Mouse (Mus musculus) stomach, embryonic 15.5 days (tissue): ENCODE measurements around the gene C2cd2. TPM values are rescaled to one million over a fixed set of nuclear protein-coding genes. Genes with fewer than 3 reads are reported as not detected.

ENCODE experiments used
- ATAC-seq: fragments of 200-750 bp; cut with Nextera tagmentation; 2 replicates; pipeline ENCODE4 v1.8.0; 2017; ENCODE audit warnings: low read depth, moderate number of reproducible peaks, moderate TSS enrichment; ENCODE audit not compliant: insufficient read depth, low FRiP score
- H3K27ac ChIP-seq: fragments of 300-500 bp; sonication (generic); 2 replicates; pipeline ENCODE4 v1.5.1; 2015; ENCODE audit warnings: mild to moderate bottlenecking, inconsistent platforms
- H3K27me3 ChIP-seq: fragments of 300-500 bp; sonication (generic); replicated peaks from 2 replicates; pipeline ENCODE4 v1.6.1; 2015; ENCODE audit warnings: inconsistent platforms
- H3K36me3 ChIP-seq: fragments of 300-500 bp; sonication (generic); 2 replicates; pipeline ENCODE4 v1.6.1; 2015; ENCODE audit warnings: inconsistent platforms
- H3K4me1 ChIP-seq: fragments of 300-500 bp; sonication (generic); 2 replicates; pipeline ENCODE4 v1.6.1; 2015; ENCODE audit warnings: inconsistent platforms
- H3K4me2 ChIP-seq: fragments of 300-500 bp; sonication (generic); 2 replicates; pipeline ENCODE4 v1.6.1; 2015; ENCODE audit warnings: mild to moderate bottlenecking, inconsistent platforms
- H3K4me3 ChIP-seq: fragments of 300-500 bp; sonication (generic); replicated peaks from 2 replicates; pipeline ENCODE4 v1.5.1; 2015; ENCODE audit warnings: inconsistent platforms
- H3K9ac ChIP-seq: fragments of 300-500 bp; sonication (generic); 2 replicates; pipeline ENCODE4 v1.6.1; 2015; ENCODE audit warnings: inconsistent platforms
- H3K9me3 ChIP-seq: fragments of 300-500 bp; sonication (generic); 2 replicates; pipeline ENCODE4 v1.6.1; 2016; ENCODE audit warnings: inconsistent platforms
- WGBS: fragments of 180-500 bp; shearing (Covaris S2); methylation state at CpG from one replicate; pipeline ENCODE4 v1.1.7; 2015; 5-methylcytosine and 5-hydroxymethylcytosine counted together
- microRNA-seq: library from miRNA; unstranded; fragments of <30 nt; microRNA quantifications from one replicate; pipeline ENCODE4, GENCODE M21; 2016
- polyA plus RNA-seq: library from polyadenylated mRNA; unstranded; fragments of >200 nt; fragmentation: Nextera tagmentation; extraction: Ambion mirVana; gene quantifications from 2 replicates; pipeline ENCODE4 v1.2.1, GENCODE M21; 2015

Gene C2cd2
- polyA plus RNA-seq, 1 experiment from 2014 or later: 17.4 TPM

DNA sequence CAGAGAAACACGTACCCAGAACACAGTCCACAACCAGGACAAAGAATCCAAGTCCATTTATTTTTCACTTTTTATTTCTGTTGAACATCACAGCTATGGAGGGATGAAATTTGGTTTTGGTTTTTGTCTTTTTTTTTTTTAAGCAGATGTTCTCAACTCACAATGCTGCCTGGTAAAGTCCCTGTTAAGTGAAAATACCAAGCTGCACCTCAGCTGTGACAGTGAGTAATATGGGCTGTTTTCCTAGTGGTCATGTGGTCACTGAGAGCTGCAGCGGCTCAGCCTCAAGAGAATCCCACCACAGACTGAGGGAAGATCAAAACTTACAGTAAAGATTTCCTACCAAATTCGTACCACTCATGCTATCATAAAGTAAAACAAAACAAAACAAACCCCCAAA is 130.2 kb downstream of the C2cd2 start:
- Histone ChIP-seq H3K27ac (no peak overlapping the region), H3K4me2 (no peak overlapping the region), H3K27me3 (no peaks in the 10 kb centered on the region), H3K4me1 (no peaks in the 10 kb centered on the region), H3K9me3 (no peaks in the 10 kb centered on the region), H3K9ac (no peak overlapping the region), H3K4me3 (no peak overlapping the region), H3K36me3 (peaks cover 41% of the 10 kb centered on the region)
- no peak for ATAC-seq
- 80% methylated on average over 3 of the region's 3 CpGs for WGBS

DNA sequence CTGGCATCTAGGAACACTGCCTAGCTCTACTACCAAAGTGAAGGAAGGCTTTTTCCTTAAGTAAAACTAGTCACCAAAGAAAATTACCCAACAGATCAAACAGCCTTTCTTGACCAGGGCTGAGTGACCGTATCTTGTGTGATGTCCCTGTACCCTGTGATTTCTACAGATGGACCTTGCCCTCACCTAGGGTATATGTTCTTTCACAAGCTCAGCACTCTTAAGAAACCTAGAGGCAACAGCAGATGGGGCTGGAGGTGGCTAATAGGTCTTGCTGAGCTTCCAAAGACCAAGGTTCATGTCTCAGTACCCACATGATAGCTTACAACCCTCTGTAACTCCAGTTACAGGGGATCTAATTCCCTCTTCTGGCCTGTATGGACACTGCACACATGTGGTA is 134.2 kb downstream of the C2cd2 start:
- Histone ChIP-seq H3K4me1 (no peaks in the 10 kb centered on the region), H3K27me3 (no peaks in the 10 kb centered on the region), H3K9me3 (no peaks in the 10 kb centered on the region), H3K9ac (no peak overlapping the region), H3K4me2 (no peak overlapping the region), H3K36me3 (peaks cover 32% of the 10 kb centered on the region), H3K4me3 (no peak overlapping the region), H3K27ac (no peak overlapping the region)
- no peak for ATAC-seq
- 94% methylated on average over 1 of the region's 1 CpGs for WGBS

DNA sequence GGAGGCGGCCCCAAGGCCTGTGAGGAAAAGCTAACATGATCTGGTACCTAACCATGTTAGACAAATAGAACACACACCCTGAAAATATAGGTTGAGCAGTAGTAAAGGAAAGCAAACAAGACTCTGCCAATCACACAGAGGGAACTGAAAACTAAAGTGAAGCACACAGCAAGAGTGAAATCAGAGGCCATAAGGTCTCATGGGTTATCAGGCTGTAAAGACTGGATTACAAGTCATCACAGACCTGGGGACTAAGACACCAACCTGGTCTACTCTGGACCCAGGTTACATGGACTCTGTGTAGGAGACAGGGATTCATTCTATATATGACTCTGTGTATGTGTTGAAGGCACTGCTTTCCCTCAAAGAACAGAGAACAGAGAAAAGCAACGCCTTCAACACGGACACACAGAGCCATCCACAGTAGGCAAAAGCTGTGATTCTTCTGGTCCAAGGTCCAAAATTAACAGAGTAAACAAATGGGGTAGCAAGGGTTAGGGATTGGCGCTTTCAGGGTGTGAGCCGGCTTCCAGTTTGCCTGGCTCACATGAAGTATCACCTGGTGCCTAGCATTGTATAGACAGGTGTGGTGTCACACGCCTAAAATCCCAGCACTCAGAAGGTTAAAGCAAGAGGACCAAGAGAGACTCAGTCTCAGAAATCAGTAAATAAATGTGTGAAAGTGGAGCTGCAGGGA is 138.9 kb downstream of the C2cd2 start:
- ATAC-seq: 0 out of 2 replicates have a peak, but pooled peaks have one; percentile 43
- Histone ChIP-seq H3K27me3 (no peaks in the 10 kb centered on the region), H3K9me3 (no peaks in the 10 kb centered on the region), H3K27ac (no peak overlapping the region), H3K4me1 (no peaks in the 10 kb centered on the region), H3K4me3 (no peak overlapping the region), H3K9ac (no peak overlapping the region), H3K36me3 (peaks cover 24% of the 10 kb centered on the region; the same call in 1 of the 2 replicates), H3K4me2 (no peak overlapping the region)
- WGBS: 80% methylated on average over 6 of the region's 6 CpGs

DNA sequence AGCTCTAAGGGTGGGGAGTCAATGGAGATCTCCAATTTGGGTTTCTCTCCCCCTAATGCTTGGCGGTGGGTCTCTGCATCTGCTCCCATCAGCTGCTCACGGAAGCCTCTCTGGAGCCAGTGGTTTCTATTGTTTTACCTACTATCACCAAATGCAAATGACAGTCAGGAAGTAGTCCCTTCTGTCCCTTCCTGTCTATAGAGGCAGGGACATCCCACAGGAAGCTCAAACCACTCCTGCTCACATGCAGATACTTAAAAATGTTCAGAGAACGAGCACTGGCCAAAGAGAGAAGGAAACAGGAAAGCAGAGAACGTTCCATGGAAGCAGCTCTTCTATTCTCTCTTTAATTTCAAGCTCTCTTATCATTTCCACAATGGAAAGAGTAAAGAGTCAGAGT is 142.9 kb downstream of the C2cd2 start:
- ATAC-seq: no peak
- Histone ChIP-seq H3K4me1 (no peaks in the 10 kb centered on the region), H3K9me3 (no peaks in the 10 kb centered on the region), H3K4me2 (no peak overlapping the region), H3K27me3 (no peaks in the 10 kb centered on the region), H3K27ac (no peak overlapping the region; the same call in 1 of the 2 replicates), H3K9ac (no peak overlapping the region), H3K36me3 (peaks cover 33% of the 10 kb centered on the region), H3K4me3 (no peak overlapping the region)
- 84% methylated on average over 4 of the region's 4 CpGs for WGBS

DNA sequence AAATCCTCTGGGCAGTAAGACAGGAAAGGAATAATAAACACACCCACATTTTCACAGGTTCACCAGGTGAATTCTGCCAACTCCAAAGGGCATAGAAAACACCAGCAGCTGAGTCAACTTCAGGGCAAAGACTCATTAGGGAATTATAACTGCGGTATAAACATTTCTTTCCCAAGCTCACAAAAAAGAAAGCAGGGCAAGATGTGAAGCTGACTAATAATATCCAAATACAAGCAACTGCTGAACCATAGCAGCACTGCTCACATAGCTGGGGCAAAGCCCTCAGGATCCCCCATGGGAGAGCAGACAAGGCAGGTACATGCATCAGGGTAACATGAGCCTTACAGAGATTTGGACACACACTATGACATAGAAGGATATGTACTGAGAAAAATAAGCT is 145.0 kb downstream of the C2cd2 start:
- ATAC-seq: no peak
- H3K27ac ChIP-seq: no peak overlapping the region
- 85% methylated on average over 1 of the region's 1 CpGs for WGBS
- H3K9me3 ChIP-seq: no peaks in the 10 kb centered on the region
- H3K4me2 ChIP-seq: no peak overlapping the region
- H3K4me1 ChIP-seq: no peaks in the 10 kb centered on the region
- no peak overlapping the region for H3K9ac ChIP-seq
- no peaks in the 10 kb centered on the region for H3K27me3 ChIP-seq
- H3K36me3 ChIP-seq: peaks cover 42% of the 10 kb centered on the region
- H3K4me3 ChIP-seq: no peak overlapping the region

DNA sequence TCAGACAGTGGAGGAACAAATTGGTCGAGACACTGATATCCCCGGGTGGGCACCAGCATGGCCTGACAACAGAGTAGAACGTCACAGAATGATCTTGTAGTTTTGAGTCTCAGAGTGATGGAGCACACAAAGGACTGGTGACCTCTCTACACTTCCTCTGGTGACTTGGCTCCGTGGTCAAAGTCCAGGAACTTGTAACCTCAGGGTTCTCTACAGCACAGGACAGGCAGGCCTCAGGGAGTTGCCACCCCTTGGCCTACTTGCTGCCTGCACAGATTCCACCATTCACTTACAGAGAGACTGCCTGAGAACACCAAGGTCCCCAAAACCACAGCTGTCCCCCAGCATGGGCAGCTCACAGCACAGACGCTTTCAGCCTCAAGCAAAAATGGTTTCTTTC is 147.1 kb downstream of the C2cd2 start:
- 84% methylated on average over 5 of the region's 5 CpGs for WGBS
- no peaks in the 10 kb centered on the region for H3K9me3 ChIP-seq
- H3K27me3 ChIP-seq: no peaks in the 10 kb centered on the region
- no peak overlapping the region for H3K4me2 ChIP-seq
- no peaks in the 10 kb centered on the region for H3K4me1 ChIP-seq
- H3K27ac ChIP-seq: no peak overlapping the region
- H3K4me3 ChIP-seq: no peak overlapping the region
- H3K36me3 ChIP-seq: peaks cover 45% of the 10 kb centered on the region
- no peak overlapping the region for H3K9ac ChIP-seq
- ATAC-seq: no peak

DNA sequence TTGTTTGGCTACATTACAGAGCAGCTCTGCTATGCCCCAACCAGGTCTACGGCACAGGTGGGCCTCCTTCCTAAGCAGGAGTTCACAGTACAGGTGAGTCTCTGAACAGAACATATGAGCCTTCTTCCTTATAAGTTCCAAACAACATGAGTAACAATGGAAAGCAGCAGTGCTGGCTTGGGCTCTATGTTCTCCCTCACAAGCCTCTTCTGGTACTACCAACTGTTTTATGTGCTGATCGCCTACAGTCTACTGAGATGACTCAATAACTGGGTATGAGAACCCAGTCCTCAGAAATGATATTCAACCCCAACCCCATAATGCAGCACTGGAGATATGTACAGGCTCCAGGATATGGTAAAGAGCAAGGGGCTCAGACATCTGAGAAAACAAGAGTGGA is 148.3 kb downstream of the C2cd2 start:
- WGBS: 100% methylated on average over 2 of the region's 2 CpGs
- peaks cover 49% of the 10 kb centered on the region for H3K36me3 ChIP-seq

DNA sequence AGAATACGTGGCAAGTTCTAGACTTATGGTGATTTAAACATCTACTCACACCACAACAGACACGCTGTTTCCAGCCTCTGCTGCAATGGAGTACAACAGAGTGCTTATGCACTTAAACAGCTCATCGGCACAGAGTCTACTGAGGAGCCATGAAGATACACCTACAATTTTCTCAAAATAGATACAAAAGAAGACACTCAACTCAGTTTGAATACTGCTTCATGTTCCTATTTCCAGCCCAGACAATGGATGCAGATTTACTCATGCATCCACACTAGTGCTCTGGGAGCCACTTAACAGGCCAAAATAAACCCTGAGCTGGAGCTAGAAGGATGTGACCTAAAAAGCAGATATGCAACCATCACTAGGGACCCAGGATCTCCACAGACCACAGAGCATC is 153.5 kb downstream of the C2cd2 start:
- ATAC-seq: no peak

More for the DNA sequence above, 148.3 kb downstream of the C2cd2 start:
- Histone ChIP-seq H3K4me2 (no peak overlapping the region), H3K9me3 (no peaks in the 10 kb centered on the region), H3K4me1 (no peaks in the 10 kb centered on the region), H3K27me3 (no peaks in the 10 kb centered on the region), H3K9ac (no peak overlapping the region), H3K4me3 (no peak overlapping the region), H3K27ac (no peak overlapping the region)
- no peak for ATAC-seq

DNA sequence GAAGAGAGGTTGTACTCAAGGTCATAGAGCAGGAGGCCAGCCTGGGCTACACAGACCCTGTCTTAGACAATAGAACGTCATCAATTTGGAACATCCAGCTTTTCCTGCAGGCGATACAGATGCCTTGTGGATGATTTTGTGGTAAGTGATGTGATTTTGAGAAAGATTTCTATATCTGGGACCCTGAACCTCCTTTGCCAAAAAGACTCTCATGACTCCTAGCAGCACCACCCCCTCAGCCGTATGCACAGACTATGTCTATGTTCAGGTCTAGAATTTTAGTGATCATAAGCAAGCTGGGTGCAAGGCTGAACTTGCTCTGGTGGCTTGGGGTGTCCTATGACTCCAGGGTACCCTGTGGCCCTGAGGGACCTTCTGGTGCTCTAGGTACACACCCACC is 156.8 kb downstream of the C2cd2 start:
- no peak overlapping the region for H3K4me2 ChIP-seq
- peaks cover 38% of the 10 kb centered on the region for H3K36me3 ChIP-seq
- H3K27ac ChIP-seq: no peak overlapping the region
- WGBS: 97% methylated on average over 3 of the region's 3 CpGs
- H3K27me3 ChIP-seq: no peaks in the 10 kb centered on the region
- no peak overlapping the region for H3K4me3 ChIP-seq
- no peaks in the 10 kb centered on the region for H3K4me1 ChIP-seq
- ATAC-seq: no peak
- no peaks in the 10 kb centered on the region for H3K9me3 ChIP-seq
- no peak overlapping the region for H3K9ac ChIP-seq

More for the DNA sequence above, 153.5 kb downstream of the C2cd2 start:
- Histone ChIP-seq H3K27me3 (no peaks in the 10 kb centered on the region), H3K9me3 (no peaks in the 10 kb centered on the region), H3K4me3 (no peak overlapping the region), H3K27ac (no peak overlapping the region), H3K4me2 (no peak overlapping the region), H3K36me3 (peaks cover 51% of the 10 kb centered on the region), H3K9ac (no peak overlapping the region), H3K4me1 (no peaks in the 10 kb centered on the region)
- WGBS: 94% methylated on average over 3 of the region's 3 CpGs

Small RNA genes within 50 kb of the gene (microRNA-seq; reads per million reads assigned to microRNA genes)
- gene Mir6964: not detected

Other genes starting within 250 kb of the C2cd2 start
- 24.0 and 27.1 TPM in 2 replicates for gene Ripk4, start 198.8 kb downstream of the C2cd2 start, polyA plus RNA-seq
- 8.6 and 9.1 TPM in 2 replicates for gene Prdm15, start 110.7 kb downstream of the C2cd2 start, polyA plus RNA-seq
- gene Zbtb21, start within 50 bp of the C2cd2 start, polyA plus RNA-seq: 11.0 and 12.6 TPM in 2 replicates
- gene B230307C23Rik, start 34.7 kb upstream of the C2cd2 start, polyA plus RNA-seq: 26.5 and 29.1 TPM in 2 replicates
- gene A630089N07Rik, start 119.9 kb upstream of the C2cd2 start, polyA plus RNA-seq: 20.7 and 22.5 TPM in 2 replicates